Mouse (Mus musculus) C2C12 (cell line): ENCODE data around the gene Rnaset2b.
"Not testable (repeated sequence)": the region's sequence is repeated elsewhere in the genome, so short reads cannot be mapped to it uniquely, and the experiment has no call there.

Experiments used
- CEBPB ChIP-seq: IDR thresholded peaks from one replicate; pipeline ENCODE4 v1.6.1; 2011; ENCODE audit warnings: low read depth, mild to moderate bottlenecking, control low read depth, moderate library complexity
- CTCF ChIP-seq: IDR thresholded peaks from one replicate; pipeline ENCODE4 v1.5.1; 2011; ENCODE audit not compliant: control insufficient read depth, insufficient read depth, insufficient read length
- FOSL1 ChIP-seq: IDR thresholded peaks from one replicate; pipeline ENCODE4 v1.8.0; 2011; ENCODE audit warnings: mild to moderate bottlenecking, low read length; ENCODE audit not compliant: poor library complexity, insufficient read depth, severe bottlenecking
- MAX ChIP-seq: IDR thresholded peaks from one replicate; pipeline ENCODE4 v1.6.1; 2011; ENCODE audit warnings: mild to moderate bottlenecking, control low read depth
- MYOD1 ChIP-seq: IDR thresholded peaks from one replicate; pipeline ENCODE4 v1.6.1; 2011; ENCODE audit warnings: low read depth; ENCODE audit not compliant: control insufficient read depth, insufficient read length
- MYOG ChIP-seq: IDR thresholded peaks from one replicate; pipeline ENCODE4 v1.6.1; 2011; ENCODE audit not compliant: control insufficient read depth, insufficient read length; ENCODE audit errors: extremely low read depth
- USF1 ChIP-seq: IDR thresholded peaks from one replicate; pipeline ENCODE4 v1.6.1; 2011; ENCODE audit warnings: low read depth, mild to moderate bottlenecking, control low read depth, moderate library complexity

GRCm38 (mm10) chr17:6948769-6949228 is 21.6 kb upstream of the Rnaset2b start:
- TF ChIP-seq MAX, CTCF, USF1, CEBPB, FOSL1, MYOG, MYOD1: not testable (repeated sequence)
